In the genomic region with DNA sequence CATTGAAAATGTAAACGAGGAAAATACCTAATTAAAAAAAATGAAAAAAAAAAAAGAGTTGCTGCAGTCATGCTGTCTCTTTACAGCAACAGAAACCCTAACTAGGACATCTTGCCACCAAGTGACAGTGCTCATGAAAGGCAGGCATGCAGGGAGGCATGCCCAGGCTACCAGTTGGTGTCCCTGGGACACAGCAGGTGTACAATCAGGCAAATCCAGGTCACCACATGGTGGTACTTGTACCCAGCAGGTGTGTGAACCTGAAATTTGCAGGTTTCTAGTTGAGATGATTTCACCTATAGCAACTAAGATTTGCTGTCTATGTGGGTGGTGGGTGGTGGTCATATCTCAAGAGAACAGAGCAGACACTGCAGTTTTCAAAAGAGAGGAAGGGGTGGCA, we compare ENCODE assay signal across 22 mouse cellular contexts.
"Had no signal": no experiment of that assay in that cellular context is flagged by ENCODE, and none has a peak within 500 bp of the region (broad histone marks: within the 10 kb centered on the region; RNA-seq: fewer than 3 reads in every experiment).

No protein-coding gene starts in this region.

- H3K27me3 ChIP-seq: kidney, embryonic 15.5 days; limb, embryonic 12.5 days; limb, embryonic 15.5 days; midbrain, embryonic 12.5 days; midbrain, embryonic 15.5 days; neural tube, embryonic 12.5 days; neural tube, embryonic 15.5 days; stomach, embryonic 15.5 days had no signal

- H3K9ac ChIP-seq: kidney, embryonic 15.5 days; limb, embryonic 12.5 days; limb, embryonic 15.5 days; liver, embryonic 14.5 days; liver, postnatal 0 days; lung, embryonic 14.5 days; midbrain, embryonic 12.5 days; midbrain, embryonic 15.5 days; neural tube, embryonic 12.5 days; neural tube, embryonic 15.5 days; stomach, embryonic 15.5 days had no signal

- H3K4me1 ChIP-seq: kidney, embryonic 15.5 days; limb, embryonic 12.5 days; limb, embryonic 15.5 days; midbrain, embryonic 12.5 days; midbrain, embryonic 15.5 days; neural tube, embryonic 12.5 days; neural tube, embryonic 15.5 days; stomach, embryonic 15.5 days had no signal

- H3K9me3 ChIP-seq: kidney, embryonic 15.5 days; limb, embryonic 12.5 days; limb, embryonic 15.5 days; midbrain, embryonic 12.5 days; midbrain, embryonic 15.5 days; neural tube, embryonic 12.5 days; neural tube, embryonic 15.5 days; stomach, embryonic 15.5 days had no signal

- H3K27ac ChIP-seq: kidney, embryonic 15.5 days; limb, embryonic 12.5 days; limb, embryonic 15.5 days; liver, embryonic 14.5 days; macrophage; midbrain, embryonic 12.5 days; midbrain, embryonic 15.5 days; neural tube, embryonic 12.5 days; neural tube, embryonic 15.5 days; stomach, embryonic 15.5 days had no signal

- ATAC-seq: liver, postnatal 0 days; lung, postnatal 0 days; midbrain, embryonic 15.5 days had no signal

- H3K4me3 ChIP-seq: kidney, embryonic 15.5 days; limb, embryonic 12.5 days; limb, embryonic 15.5 days; midbrain, embryonic 12.5 days; midbrain, embryonic 15.5 days; neural tube, embryonic 12.5 days; neural tube, embryonic 15.5 days; stomach, embryonic 15.5 days had no signal

- H3K36me3 ChIP-seq: kidney, embryonic 15.5 days; limb, embryonic 12.5 days; limb, embryonic 15.5 days; midbrain, embryonic 12.5 days; midbrain, embryonic 15.5 days; neural tube, embryonic 12.5 days; neural tube, embryonic 15.5 days; stomach, embryonic 15.5 days had no signal

- DNase-seq: kidney, postnatal 14 days; kidney, postnatal 4 days; left cerebral cortex, postnatal 4 days; liver, postnatal 0 days; lung, embryonic 14.5 days; right cerebral cortex, adult 18-20 months; right cerebral cortex, postnatal 14 days; right cerebral cortex, postnatal 4 days; thymus, adult 18-20 months; thymus, postnatal 36 days had no signal

- H3K4me2 ChIP-seq: kidney, embryonic 15.5 days; limb, embryonic 12.5 days; limb, embryonic 15.5 days; liver, embryonic 11.5 days; lung, embryonic 14.5 days; midbrain, embryonic 12.5 days; midbrain, embryonic 15.5 days; neural tube, embryonic 12.5 days; neural tube, embryonic 15.5 days; stomach, embryonic 15.5 days had no signal
